Mouse (Mus musculus) ovary, postnatal 10 days (tissue): ENCODE measurements around the gene B4galnt3.

Experiments
- DNase-seq: peaks from one replicate; pipeline ENCODE4 v3.0.0; 2022; ENCODE audit warnings: low spot score

B4galnt3 gene

GRCm38 (mm10) chr6:120274887-120275286 lies 19.5 kb downstream of the B4galnt3 start:
- no peak for DNase-seq

- no peak for DNase-seq
These were observed 20.2 kb downstream of the B4galnt3 start for GRCm38 (mm10) chr6:120274181-120274580.

GRCm38 (mm10) chr6:120264151-120264550 lies 30.2 kb downstream of the B4galnt3 start:
- DNase-seq = no peak

GRCm38 (mm10) chr6:120263608-120264007 lies 30.8 kb downstream of the B4galnt3 start:
- DNase-seq = no peak

- no peak for DNase-seq
These were observed 31.4 kb downstream of the B4galnt3 start for GRCm38 (mm10) chr6:120262886-120263531.

- DNase-seq = no peak
These were observed 34.9 kb downstream of the B4galnt3 start for GRCm38 (mm10) chr6:120259481-120259880.

GRCm38 (mm10) chr6:120256431-120256935 lies 37.9 kb downstream of the B4galnt3 start:
- DNase-seq = no peak

GRCm38 (mm10) chr6:120255701-120256100 lies 38.7 kb downstream of the B4galnt3 start:
- no peak for DNase-seq

GRCm38 (mm10) chr6:120255144-120255543 lies 39.2 kb downstream of the B4galnt3 start:
- no peak for DNase-seq

GRCm38 (mm10) chr6:120254640-120255039 lies 39.7 kb downstream of the B4galnt3 start:
- DNase-seq = no peak

- DNase-seq = no peak
These were observed 41.6 kb downstream of the B4galnt3 start for GRCm38 (mm10) chr6:120252741-120253140.

GRCm38 (mm10) chr6:120251010-120251409 lies 43.3 kb downstream of the B4galnt3 start:
- DNase-seq = no peak

- no peak for DNase-seq
These were observed 44.5 kb downstream of the B4galnt3 start for GRCm38 (mm10) chr6:120249831-120250230.

GRCm38 (mm10) chr6:120246676-120247075 lies 47.7 kb downstream of the B4galnt3 start:
- DNase-seq = no peak

- no peak for DNase-seq
These were observed 51.1 kb downstream of the B4galnt3 start for GRCm38 (mm10) chr6:120243250-120243649.

GRCm38 (mm10) chr6:120242530-120242929 lies 51.8 kb downstream of the B4galnt3 start:
- DNase-seq = no peak

- DNase-seq = no peak
These were observed 52.9 kb downstream of the B4galnt3 start for GRCm38 (mm10) chr6:120241453-120241852.

GRCm38 (mm10) chr6:120240461-120240860 lies 53.9 kb downstream of the B4galnt3 start:
- no peak for DNase-seq

GRCm38 (mm10) chr6:120235874-120236273 lies 58.5 kb downstream of the B4galnt3 start:
- no peak for DNase-seq

- no peak for DNase-seq
These were observed 61.5 kb downstream of the B4galnt3 start for GRCm38 (mm10) chr6:120232885-120233284.

GRCm38 (mm10) chr6:120230441-120230840 lies 63.9 kb downstream of the B4galnt3 start:
- DNase-seq = no peak

GRCm38 (mm10) chr6:120229806-120230205 lies 64.6 kb downstream of the B4galnt3 start:
- DNase-seq = no peak

- DNase-seq = no peak
These were observed 67.3 kb downstream of the B4galnt3 start for GRCm38 (mm10) chr6:120227068-120227467.

- no peak for DNase-seq
These were observed 69.0 kb downstream of the B4galnt3 start for GRCm38 (mm10) chr6:120225355-120225754.
